Comparison of ENCODE assay signal across 16 mouse cellular contexts in the genomic region with DNA sequence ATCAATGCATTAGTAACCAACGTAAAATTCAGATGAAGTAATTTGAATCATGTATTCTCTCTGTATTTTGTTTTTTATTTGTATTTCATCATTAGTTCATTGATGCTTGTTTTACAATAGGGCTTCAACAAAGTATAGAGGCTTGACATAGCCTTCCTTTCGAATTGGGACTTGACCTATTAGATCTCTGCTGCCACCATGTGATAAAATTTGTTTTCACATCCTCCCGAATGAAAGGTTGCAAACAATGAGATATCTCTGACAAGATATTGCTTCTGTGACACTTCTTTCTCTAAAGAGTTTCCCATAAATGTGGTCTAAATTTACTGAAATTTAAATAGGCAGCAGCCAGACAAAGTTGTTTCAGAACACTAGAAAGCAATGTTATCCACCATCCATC.
DNase-seq lines count a peak whose midpoint lies in the region; TF ChIP-seq lines count a peak whose summit lies in the region.
"Had no signal": no experiment of that assay in that cellular context is flagged by ENCODE, and none has a peak within 500 bp of the region (broad histone marks: within the 10 kb centered on the region; RNA-seq: fewer than 3 reads in every experiment).

No protein-coding gene starts in this region.

- H3K4me1 ChIP-seq in thymus, adult 2 months (replicated peaks; ENCODE audit: control insufficient read depth, insufficient read depth, low read length) = no peaks in the 10 kb centered on the region
- H3K4me1 ChIP-seq: lung, embryonic 15.5 days; megakaryocyte, embryonic 14.5 days had no signal

- no peak for TF ChIP-seq CTCF in brain, embryonic 14.5 days (IDR thresholded peaks at IDR 0.05; ENCODE audit: borderline replicate concordance, extremely low read depth, insufficient read depth, insufficient read length)
- no peak for TF ChIP-seq CTCF in thymus, adult 2 months (IDR thresholded peaks at IDR 0.05; ENCODE audit: borderline replicate concordance, control insufficient read depth, extremely low read depth, insufficient read depth, low read length, poor library complexity)

- TF ChIP-seq POLR2A in brain, embryonic 14.5 days (IDR thresholded peaks at IDR 0.05; ENCODE audit: borderline replicate concordance, extremely low read depth, insufficient read depth, insufficient read length, poor library complexity, severe bottlenecking) = no peak
- TF ChIP-seq POLR2A in thymus, adult 2 months (IDR thresholded peaks at IDR 0.05; ENCODE audit: control insufficient read depth, extremely low read depth, insufficient read depth, low read length, poor library complexity) = no peak

- intact Hi-C loops in gastrocnemius, postnatal 14 days (cut with DNase I; ENCODE audit: low total_unique reads) = no loop called here

- 48% methylated on average over 3 of the region's 3 CpGs for WGBS in thymus, adult 2 months

- H3K27ac ChIP-seq in thymus, adult 2 months (ENCODE audit: control insufficient read depth, insufficient read depth, low read length) = no peak overlapping the region
- H3K27ac ChIP-seq: heart, adult 2 months; lung, embryonic 15.5 days had no signal

- DNase-seq in cerebellum, postnatal 10 days = peak; percentile 29 to 51
- no peak for DNase-seq in cerebellum, postnatal 36 days
- DNase-seq in layer of hippocampus, adult 11-12 months (ENCODE audit: low spot score) = peak; percentile 16
- no peak for DNase-seq in layer of hippocampus, adult 9-11 months
- peak; percentile 41 for DNase-seq in A20 (ENCODE audit: low read depth, low spot score)
- DNase-seq in brain, embryonic 14.5 days (ENCODE audit: low read depth) = peak; percentile 55
- DNase-seq in gastrocnemius, postnatal 14 days = no peak
- DNase-seq in thymus, adult 2 months = no peak
- DNase-seq: heart, adult 2 months; heart, postnatal 36 days; kidney, adult 18-20 months; liver had no signal

- no peaks in the 10 kb centered on the region for H3K36me3 ChIP-seq in thymus, adult 2 months (ENCODE audit: control insufficient read depth, insufficient read depth, low read length)
- H3K36me3 ChIP-seq: G1E; lung, embryonic 15.5 days had no signal

- no peak overlapping the region for H3K4me3 ChIP-seq in thymus, adult 2 months (ENCODE audit: control insufficient read depth, insufficient read depth, low read length)
- H3K4me3 ChIP-seq: erythroblast, embryonic 14.5 days; heart, adult 2 months; lung, embryonic 15.5 days; megakaryocyte, embryonic 14.5 days had no signal

- H3K27me3 ChIP-seq in thymus, adult 2 months (ENCODE audit: control insufficient read depth, insufficient read depth, low read length) = no peaks in the 10 kb centered on the region
- H3K27me3 ChIP-seq: lung, embryonic 15.5 days; megakaryocyte, embryonic 14.5 days had no signal

Comparison
In these comparisons a context has a peak if more than half of its experiments do, and no peak if none do; other contexts are left out.
1. DNase-seq: peak in cerebellum, postnatal 10 days (2 of 2), layer of hippocampus, adult 11-12 months (single experiment), A20 (single experiment) and brain, embryonic 14.5 days (single experiment); none in cerebellum, postnatal 36 days (0 of 2), layer of hippocampus, adult 9-11 months (single experiment), gastrocnemius, postnatal 14 days (single experiment) and thymus, adult 2 months (single experiment).